Mouse (Mus musculus) kidney, postnatal 14 days (tissue): ENCODE data around the gene Cenpf.

Source experiments
- DNase-seq: peaks from one replicate; pipeline ENCODE4 v3.0.0; 2022; ENCODE audit warnings: mixed read lengths

Cenpf gene

GRCm38 (mm10) chr1:189687654-189688387, at the start of gene Cenpf:
Cenpf (minus strand) TSS chr1:189688086.
- DNase-seq, result peak; percentile 98

- no peak for DNase-seq
Measured at GRCm38 (mm10) chr1:189732156-189732555, 44.3 kb upstream of the Cenpf start.

- DNase-seq, result no peak
Measured at GRCm38 (mm10) chr1:189731697-189732096, 43.8 kb upstream of the Cenpf start.

GRCm38 (mm10) chr1:189729141-189729815, 41.4 kb upstream of the Cenpf start:
- no peak for DNase-seq

GRCm38 (mm10) chr1:189728784-189729115, 40.9 kb upstream of the Cenpf start:
- no peak for DNase-seq

- peak; percentile 96 for DNase-seq
Measured at GRCm38 (mm10) chr1:189727884-189728783, 40.2 kb upstream of the Cenpf start, which contains the start of gene Ptpn14. Ptpn14 (plus strand) TSS chr1:189728268.

- DNase-seq, result peak; percentile 91
Measured at GRCm38 (mm10) chr1:189727346-189727883, 39.5 kb upstream of the Cenpf start.

- no peak for DNase-seq
Measured at GRCm38 (mm10) chr1:189726121-189726520, 38.2 kb upstream of the Cenpf start.

- no peak for DNase-seq
Measured at GRCm38 (mm10) chr1:189718600-189718999, 30.7 kb upstream of the Cenpf start.

- DNase-seq, result no peak
Measured at GRCm38 (mm10) chr1:189717546-189717945, 29.7 kb upstream of the Cenpf start.

GRCm38 (mm10) chr1:189715915-189716797, 28.3 kb upstream of the Cenpf start:
- peak; percentile 44 for DNase-seq

GRCm38 (mm10) chr1:189709001-189709400, 21.1 kb upstream of the Cenpf start:
- DNase-seq, result no peak

GRCm38 (mm10) chr1:189707419-189707818, 19.5 kb upstream of the Cenpf start:
- peak; percentile 77 for DNase-seq

GRCm38 (mm10) chr1:189707014-189707413, 19.1 kb upstream of the Cenpf start:
- no peak for DNase-seq

- DNase-seq, result no peak
Measured at GRCm38 (mm10) chr1:189706040-189706645, 18.3 kb upstream of the Cenpf start.

GRCm38 (mm10) chr1:189703591-189703990, 15.7 kb upstream of the Cenpf start:
- no peak for DNase-seq

- peak; percentile 34 for DNase-seq
Measured at GRCm38 (mm10) chr1:189703156-189703555, 15.3 kb upstream of the Cenpf start.

- peak; percentile 77 for DNase-seq
Measured at GRCm38 (mm10) chr1:189700990-189701389, 13.1 kb upstream of the Cenpf start.

- DNase-seq, result peak; percentile 21
Measured at GRCm38 (mm10) chr1:189700186-189700585, 12.3 kb upstream of the Cenpf start.

- no peak for DNase-seq
Measured at GRCm38 (mm10) chr1:189698416-189698815, 10.5 kb upstream of the Cenpf start.

GRCm38 (mm10) chr1:189695321-189695720, 7.4 kb upstream of the Cenpf start:
- DNase-seq, result no peak

- DNase-seq, result no peak
Measured at GRCm38 (mm10) chr1:189694391-189694790, 6.5 kb upstream of the Cenpf start.
